Mouse (Mus musculus): Measurements from ENCODE around the gene Arrdc4. TPM values are rescaled to one million over a fixed set of nuclear protein-coding genes. Genes with fewer than 3 reads are reported as not detected.

The Arrdc4 gene
- polyA plus RNA-seq, 1 experiment, result 21.8 TPM

DNA sequence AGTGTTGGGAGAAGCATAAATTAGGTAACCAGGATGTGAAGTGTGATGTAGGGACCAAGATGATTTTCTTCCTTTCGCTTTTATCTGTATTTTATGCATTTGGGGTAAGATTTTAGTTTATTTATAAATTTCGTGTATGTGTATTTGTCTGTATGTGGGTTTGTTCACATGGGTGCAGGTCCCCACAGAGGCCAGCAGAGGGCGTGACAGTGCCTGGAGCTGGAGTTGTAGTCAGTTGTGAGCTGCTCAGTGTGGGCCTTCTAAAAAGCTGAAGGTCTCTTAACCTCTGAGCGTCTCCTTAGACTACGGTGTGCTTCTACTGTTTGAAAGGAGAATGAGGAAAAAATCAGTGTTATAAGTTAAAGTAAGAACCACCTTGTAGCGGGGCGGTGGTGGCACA, 43.9 kb downstream of the Arrdc4 start:
- 83% methylated on average over 7 of the region's 7 CpGs for WGBS
- Histone ChIP-seq H3K4me1 (ENCODE audit: control insufficient read depth, insufficient read depth, low read length) (no peaks in the 10 kb centered on the region), H3K27ac (ENCODE audit: control insufficient read depth, insufficient read depth, low read depth, low read length, poor library complexity) (no peak overlapping the region), H3K4me3 (replicated peaks; ENCODE audit: control insufficient read depth, low read depth, low read length) (no peak overlapping the region)
- TF ChIP-seq POLR2A (IDR thresholded peaks at IDR 0.05; ENCODE audit: borderline replicate concordance, control insufficient read depth, low read depth, low read length), result no peak
- TF ChIP-seq CTCF (IDR thresholded peaks at IDR 0.05; ENCODE audit: control insufficient read depth, insufficient read depth, low read length), result peak; percentile 23; the same call in 1 of the 2 replicates

DNA sequence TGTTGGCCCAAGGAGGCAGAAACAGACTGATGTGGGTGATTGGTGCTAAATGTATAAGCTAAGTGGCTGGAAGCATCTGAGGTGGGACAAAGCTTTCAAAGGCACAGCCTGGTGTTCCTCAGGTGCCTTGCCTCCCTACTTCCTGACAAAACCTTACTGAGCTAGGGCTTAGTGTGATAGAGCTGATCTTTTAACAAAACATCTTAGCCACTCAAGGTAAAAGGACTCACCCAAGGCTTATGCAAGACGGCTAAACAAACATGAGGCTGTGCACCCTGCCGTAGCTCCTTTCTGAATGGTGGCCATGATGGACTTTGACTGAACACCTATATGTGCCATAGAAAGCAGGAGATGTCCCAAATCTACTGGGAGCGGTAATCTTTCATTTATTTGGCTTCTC, 51.7 kb downstream of the Arrdc4 start:
- no peak overlapping the region for H3K4me3 ChIP-seq (replicated peaks; ENCODE audit: control insufficient read depth, low read depth, low read length)
- no peaks in the 10 kb centered on the region; the same call in 1 of the 2 replicates for H3K4me1 ChIP-seq (ENCODE audit: control insufficient read depth, insufficient read depth, low read length)
- no peak overlapping the region for H3K27ac ChIP-seq (ENCODE audit: control insufficient read depth, insufficient read depth, low read depth, low read length, poor library complexity)
- TF ChIP-seq CTCF (IDR thresholded peaks at IDR 0.05; ENCODE audit: control insufficient read depth, insufficient read depth, low read length) (no peak), POLR2A (IDR thresholded peaks at IDR 0.05; ENCODE audit: borderline replicate concordance, control insufficient read depth, low read depth, low read length) (no peak)
- 87% methylated on average over 3 of the region's 3 CpGs for WGBS

DNA sequence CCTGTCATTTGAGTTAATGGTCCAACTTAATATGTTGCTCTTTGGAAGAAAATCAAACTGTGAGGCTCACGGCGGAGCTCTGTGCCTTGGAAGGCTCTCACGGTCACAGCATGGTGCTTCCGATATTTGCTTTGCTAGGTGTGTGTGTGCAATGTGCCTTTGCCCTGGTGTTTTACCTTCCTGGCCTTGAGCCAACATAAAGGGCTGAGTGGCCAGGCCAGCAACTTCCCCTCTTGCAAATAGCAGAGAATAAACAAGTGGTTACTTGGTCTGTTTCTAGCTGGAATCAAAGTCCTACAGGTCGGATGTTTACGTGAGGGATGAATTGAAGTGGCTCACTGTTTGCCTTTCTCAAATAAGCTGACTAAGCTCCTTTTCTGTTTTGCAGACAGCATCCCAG, 52.1 kb downstream of the Arrdc4 start:
- TF ChIP-seq POLR2A (IDR thresholded peaks at IDR 0.05; ENCODE audit: borderline replicate concordance, control insufficient read depth, low read depth, low read length), result no peak
- TF ChIP-seq CTCF (IDR thresholded peaks at IDR 0.05; ENCODE audit: control insufficient read depth, insufficient read depth, low read length), result no peak
- H3K4me1 ChIP-seq (ENCODE audit: control insufficient read depth, insufficient read depth, low read length), result no peaks in the 10 kb centered on the region; the same call in 1 of the 2 replicates
- no peak overlapping the region for H3K27ac ChIP-seq (ENCODE audit: control insufficient read depth, insufficient read depth, low read depth, low read length, poor library complexity)
- H3K4me3 ChIP-seq (replicated peaks; ENCODE audit: control insufficient read depth, low read depth, low read length), result no peak overlapping the region
- WGBS, result 72% methylated on average over 6 of the region's 6 CpGs

- H3K4me1 ChIP-seq (ENCODE audit: control insufficient read depth, insufficient read depth, low read length), result no peaks in the 10 kb centered on the region; the same call in 1 of the 2 replicates
- 85% methylated on average over 5 of the region's 5 CpGs for WGBS
- H3K4me3 ChIP-seq (replicated peaks; ENCODE audit: control insufficient read depth, low read depth, low read length), result no peak overlapping the region
- no peak overlapping the region for H3K27ac ChIP-seq (ENCODE audit: control insufficient read depth, insufficient read depth, low read depth, low read length, poor library complexity)
- TF ChIP-seq CTCF (IDR thresholded peaks at IDR 0.05; ENCODE audit: control insufficient read depth, insufficient read depth, low read length), result no peak
- TF ChIP-seq POLR2A (IDR thresholded peaks at IDR 0.05; ENCODE audit: borderline replicate concordance, control insufficient read depth, low read depth, low read length), result no peak
Measured at GRCm38 (mm10) chr7:68696446-68696845, 52.6 kb downstream of the Arrdc4 start.

- 16% methylated on average over 4 of the region's 4 CpGs for WGBS
- H3K4me3 ChIP-seq (replicated peaks; ENCODE audit: control insufficient read depth, low read depth, low read length), result no peak overlapping the region
- TF ChIP-seq POLR2A (IDR thresholded peaks at IDR 0.05; ENCODE audit: borderline replicate concordance, control insufficient read depth, low read depth, low read length), result no peak
- TF ChIP-seq CTCF (IDR thresholded peaks at IDR 0.05; ENCODE audit: control insufficient read depth, insufficient read depth, low read length), result no peak
- no peaks in the 10 kb centered on the region; the same call in 1 of the 2 replicates for H3K4me1 ChIP-seq (ENCODE audit: control insufficient read depth, insufficient read depth, low read length)
- no peak overlapping the region for H3K27ac ChIP-seq (ENCODE audit: control insufficient read depth, insufficient read depth, low read depth, low read length, poor library complexity)
Measured at GRCm38 (mm10) chr7:68692731-68693130, 56.3 kb downstream of the Arrdc4 start.

- 88% methylated on average over 1 of the region's 1 CpGs for WGBS
Measured at GRCm38 (mm10) chr7:68691454-68691853, 57.6 kb downstream of the Arrdc4 start.

DNA sequence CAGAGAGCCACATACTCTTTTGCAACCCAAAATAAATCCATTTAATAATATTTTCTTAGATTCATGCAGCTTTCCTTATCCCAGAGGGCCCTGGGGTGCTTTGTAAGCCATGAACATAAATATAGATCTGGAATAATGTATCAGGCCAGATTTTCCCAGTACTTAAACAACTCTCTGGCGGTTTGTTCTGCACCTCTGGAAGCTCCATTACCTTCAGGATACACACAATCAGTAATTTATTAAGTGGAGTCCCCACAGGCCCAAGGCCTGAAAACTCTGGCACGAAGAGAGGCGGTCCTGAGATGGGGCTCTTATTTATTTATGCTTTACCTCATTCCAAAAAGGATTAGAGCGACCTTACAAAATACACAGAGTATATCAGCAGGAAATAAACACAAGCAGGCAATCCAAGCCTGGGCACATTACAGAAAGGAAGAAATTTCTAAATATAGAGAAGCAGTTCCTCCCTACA, 61.9 kb downstream of the Arrdc4 start:
- no peak overlapping the region for H3K4me3 ChIP-seq (replicated peaks; ENCODE audit: control insufficient read depth, low read depth, low read length)
- H3K27ac ChIP-seq (ENCODE audit: control insufficient read depth, insufficient read depth, low read depth, low read length, poor library complexity), result no peak overlapping the region
- peaks cover 1% of the 10 kb centered on the region; the same call in 1 of the 2 replicates for H3K4me1 ChIP-seq (ENCODE audit: control insufficient read depth, insufficient read depth, low read length)
- TF ChIP-seq CTCF (IDR thresholded peaks at IDR 0.05; ENCODE audit: control insufficient read depth, insufficient read depth, low read length) (no peak), POLR2A (IDR thresholded peaks at IDR 0.05; ENCODE audit: borderline replicate concordance, control insufficient read depth, low read depth, low read length) (no peak)
- WGBS, result 72% methylated on average over 4 of the region's 4 CpGs

More at GRCm38 (mm10) chr7:68691454-68691853, 57.6 kb downstream of the Arrdc4 start:
- no peak for TF ChIP-seq CTCF (IDR thresholded peaks at IDR 0.05; ENCODE audit: control insufficient read depth, insufficient read depth, low read length)
- H3K4me3 ChIP-seq (replicated peaks; ENCODE audit: control insufficient read depth, low read depth, low read length), result no peak overlapping the region
- H3K4me1 ChIP-seq (ENCODE audit: control insufficient read depth, insufficient read depth, low read length), result no peaks in the 10 kb centered on the region
- H3K27ac ChIP-seq (ENCODE audit: control insufficient read depth, insufficient read depth, low read depth, low read length, poor library complexity), result no peak overlapping the region

Measured in bone marrow, adult 2 months (tissue).